Mouse (Mus musculus): ENCODE measurements around the gene Gm17332. TPM values are rescaled to one million over a fixed set of nuclear protein-coding genes. Genes with fewer than 3 reads are reported as not detected.

Gene Gm17332
- polyA plus RNA-seq, 1 experiment from 2014 or later: not detected

Other genes with a start within 250 kb of the Gm17332 start
- 28.3 to 79.5 TPM (median 29.4 TPM) in 3 replicates for gene Erlec1, start 228.1 kb downstream of the Gm17332 start, polyA plus RNA-seq (2018)
- gene Chac2, start 196.1 kb downstream of the Gm17332 start, polyA plus RNA-seq (2018): 7.1 to 8.0 TPM (median 7.7 TPM) in 3 replicates
- gene Stc2, start 187.6 kb upstream of the Gm17332 start, polyA plus RNA-seq (2018): not detected in 3 replicates

All from macrophage (primary cell).